Mouse (Mus musculus) forebrain, embryonic 12.5 days (tissue): Measurements from ENCODE around the gene Guca1b. TPM values are rescaled to one million over a fixed set of nuclear protein-coding genes. Genes with fewer than 3 reads are reported as not detected.
"Not testable (repeated sequence)": the region's sequence is repeated elsewhere in the genome, so short reads cannot be mapped to it uniquely, and the experiment has no call there.

Experiments used
- ATAC-seq: fragments of 200-750 bp; cut with Nextera tagmentation; 2 replicates; pipeline ENCODE4 v1.8.0; 2017; ENCODE audit warnings: moderate TSS enrichment; ENCODE audit not compliant: low FRiP score
- H3K27ac ChIP-seq: fragments of 300-500 bp; sonication (generic); 2 replicates; pipeline ENCODE4 v1.5.1; 2016; ENCODE audit warnings: mild to moderate bottlenecking
- H3K27me3 ChIP-seq: fragments of 300-500 bp; sonication (generic); 2 replicates; pipeline ENCODE4 v1.6.1; 2016; ENCODE audit warnings: mild to moderate bottlenecking
- H3K36me3 ChIP-seq: fragments of 300-500 bp; sonication (generic); replicated peaks from 2 replicates; pipeline ENCODE4 v1.6.1; 2016; ENCODE audit warnings: mild to moderate bottlenecking
- H3K4me1 ChIP-seq: fragments of 300-500 bp; sonication (generic); 2 replicates; pipeline ENCODE4 v1.6.1; 2016
- H3K4me2 ChIP-seq: fragments of 300-500 bp; sonication (generic); 2 replicates; pipeline ENCODE4 v1.6.1; 2016; ENCODE audit warnings: mild to moderate bottlenecking, moderate library complexity
- H3K4me3 ChIP-seq: fragments of 300-500 bp; sonication (generic); replicated peaks from 2 replicates; pipeline ENCODE4 v1.5.1; 2016; ENCODE audit warnings: mild to moderate bottlenecking
- H3K9ac ChIP-seq: fragments of 300-500 bp; sonication (generic); 2 replicates; pipeline ENCODE4 v1.6.1; 2016; ENCODE audit warnings: mild to moderate bottlenecking
- H3K9me3 ChIP-seq: fragments of 300-500 bp; sonication (generic); 2 replicates; pipeline ENCODE4 v1.6.1; 2016
- WGBS: fragments of 180-500 bp; shearing (Covaris S2); methylation state at CpG from one replicate; pipeline ENCODE4 v1.1.7; 2016; 5-methylcytosine and 5-hydroxymethylcytosine counted together
- polyA plus RNA-seq: library from polyadenylated mRNA; unstranded; fragments of >200 nt; fragmentation: Nextera tagmentation; extraction: Ambion mirVana; gene quantifications from 2 replicates; pipeline ENCODE4 v1.2.1, GENCODE M21; 2016

Gene Guca1b
- polyA plus RNA-seq, 1 experiment from 2014 or later: 0.68 TPM

DNA sequence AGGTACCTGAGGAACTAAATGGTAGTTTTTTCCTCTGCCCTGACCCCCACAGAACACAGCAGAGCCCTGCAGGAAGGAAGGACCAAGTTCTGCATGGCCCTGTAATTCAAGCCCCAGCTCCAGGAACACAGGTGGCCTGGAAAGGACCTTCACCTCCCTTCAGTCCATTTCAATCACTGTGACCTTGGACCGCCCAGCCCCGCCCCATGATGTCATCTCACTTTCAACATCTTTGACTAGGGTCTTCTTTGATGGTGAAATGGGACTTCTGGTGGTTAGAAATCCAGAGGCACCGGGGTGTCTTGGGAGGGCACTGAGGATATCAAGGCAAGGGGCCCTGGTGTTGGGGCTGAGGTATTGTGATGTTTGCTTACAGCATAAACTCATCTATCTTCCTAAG is 36.4 kb downstream of the Guca1b start:
- 84% methylated on average over 3 of the region's 3 CpGs for WGBS

GRCm38 (mm10) chr17:47422616-47423015 is 37.4 kb downstream of the Guca1b start:
- H3K4me2 ChIP-seq, H3K27me3 ChIP-seq, H3K27ac ChIP-seq, H3K9ac ChIP-seq, H3K4me3 ChIP-seq, H3K4me1 ChIP-seq, H3K9me3 ChIP-seq, ATAC-seq, H3K36me3 ChIP-seq: not testable (repeated sequence)
- WGBS: 91% methylated on average over 1 of the region's 1 CpGs

More for the DNA sequence above, 36.4 kb downstream of the Guca1b start:
- H3K4me3 ChIP-seq: no peak overlapping the region
- H3K4me2 ChIP-seq: no peak overlapping the region
- H3K27me3 ChIP-seq: 0 out of 2 replicates have a peak, but pooled peaks cover 3% of the 10 kb centered on the region
- H3K9me3 ChIP-seq: no peaks in the 10 kb centered on the region
- no peaks in the 10 kb centered on the region for H3K36me3 ChIP-seq
- no peak overlapping the region for H3K27ac ChIP-seq
- no peaks in the 10 kb centered on the region for H3K4me1 ChIP-seq
- no peak overlapping the region for H3K9ac ChIP-seq
- no peak for ATAC-seq

DNA sequence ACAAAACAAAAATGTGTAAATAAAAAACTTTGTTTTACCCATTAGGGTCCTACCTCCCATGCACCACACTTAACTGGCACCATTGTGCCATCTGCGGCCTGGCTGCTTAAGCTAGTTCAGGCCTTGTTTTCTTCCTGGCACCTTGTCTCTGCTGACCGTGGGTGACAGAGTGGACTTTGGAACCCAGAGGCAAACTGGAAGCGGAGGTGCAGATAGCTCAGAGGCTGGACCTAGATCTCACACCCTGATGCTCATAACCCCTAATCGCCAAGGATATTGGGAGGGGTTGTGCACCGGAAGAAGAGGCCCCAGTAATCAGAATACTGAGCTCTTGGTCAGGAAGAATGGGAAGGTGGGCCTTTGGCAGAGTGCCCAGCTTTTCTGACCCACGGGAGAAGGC is 39.0 kb downstream of the Guca1b start:
- Histone ChIP-seq H3K4me1 (peaks cover 10% of the 10 kb centered on the region), H3K36me3 (no peaks in the 10 kb centered on the region), H3K9me3 (no peaks in the 10 kb centered on the region), H3K4me2 (no peak overlapping the region), H3K9ac (no peak overlapping the region), H3K27me3 (0 out of 2 replicates have a peak, but pooled peaks cover 6% of the 10 kb centered on the region), H3K4me3 (no peak overlapping the region), H3K27ac (no peak overlapping the region)
- 81% methylated on average over 6 of the region's 6 CpGs for WGBS
- no peak for ATAC-seq

DNA sequence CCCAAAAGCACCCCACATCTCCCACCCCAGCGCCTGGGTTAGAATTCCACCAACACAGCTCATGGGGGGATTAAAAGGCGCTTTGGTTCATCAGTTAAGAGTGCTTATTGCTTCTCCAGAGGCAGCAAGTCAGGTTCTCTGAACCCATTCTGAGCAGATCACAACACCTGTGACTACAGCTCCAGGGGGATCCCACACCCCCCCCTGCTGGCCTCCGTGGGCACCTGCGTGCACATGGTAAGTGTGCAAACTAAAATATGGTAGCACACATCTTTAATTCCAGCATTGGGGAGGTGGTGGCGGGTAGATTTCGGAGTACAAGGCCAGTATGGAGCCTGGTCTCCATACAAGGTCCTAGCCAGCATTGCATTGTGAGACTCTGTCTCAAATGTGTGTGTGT is 42.1 kb downstream of the Guca1b start:
- Histone ChIP-seq H3K9ac (no peak overlapping the region), H3K9me3 (no peaks in the 10 kb centered on the region), H3K27ac (no peak overlapping the region), H3K36me3 (no peaks in the 10 kb centered on the region), H3K27me3 (peaks cover 22% of the 10 kb centered on the region; the same call in 1 of the 2 replicates), H3K4me2 (no peak overlapping the region), H3K4me1 (peaks cover 10% of the 10 kb centered on the region), H3K4me3 (no peak overlapping the region)
- ATAC-seq: no peak
- WGBS: 67% methylated on average over 6 of the region's 6 CpGs

DNA sequence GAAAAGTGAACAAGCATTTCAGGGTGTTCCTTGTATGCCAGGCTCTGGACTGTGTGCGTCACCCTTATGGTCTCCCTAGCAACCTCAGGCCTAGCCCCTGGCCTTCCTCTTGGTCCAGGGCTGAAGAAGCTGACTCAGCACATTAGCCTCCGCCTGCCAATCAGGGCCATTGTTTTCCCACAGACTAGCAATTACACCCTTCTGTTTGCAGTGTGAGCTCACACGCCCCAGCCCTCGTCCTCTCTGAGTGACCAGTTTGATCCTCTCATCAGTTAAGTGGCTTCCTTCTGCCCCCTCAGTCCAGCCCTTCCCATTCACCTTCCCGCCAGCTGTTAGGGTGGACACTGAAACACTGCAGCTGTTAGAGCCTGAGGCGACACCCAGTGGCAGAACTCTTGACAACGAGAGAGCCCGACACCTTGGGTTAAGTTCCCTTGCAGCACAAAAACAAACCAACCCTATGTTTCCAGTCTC is 43.7 kb downstream of the Guca1b start:
- 0 out of 2 replicates have a peak overlapping the region, but pooled peaks have one; percentile 19 for H3K27ac ChIP-seq

DNA sequence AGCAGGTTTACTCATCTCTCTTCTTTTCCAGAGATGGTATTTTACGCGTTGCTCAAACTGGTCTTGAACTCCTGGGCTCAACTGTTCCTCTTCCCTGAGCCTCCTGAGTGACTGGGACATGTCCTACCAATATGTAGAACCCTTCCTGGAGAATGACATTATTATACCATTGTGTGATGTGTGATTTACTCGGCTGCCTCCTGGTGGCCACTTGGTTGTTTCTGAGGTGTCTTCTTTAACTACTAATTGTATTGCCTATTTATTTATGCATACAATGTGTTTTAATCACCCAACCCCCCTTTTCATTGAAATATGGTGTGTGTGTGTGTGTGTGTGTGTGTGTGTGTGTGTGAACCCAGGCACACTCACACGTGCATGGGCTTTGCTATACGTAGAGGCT is 45.6 kb downstream of the Guca1b start:
- WGBS: 61% methylated on average over 5 of the region's 5 CpGs
- Histone ChIP-seq H3K4me2 (no peak overlapping the region), H3K4me1 (peaks cover 10% of the 10 kb centered on the region), H3K27me3 (peaks cover 38% of the 10 kb centered on the region), H3K9me3 (no peaks in the 10 kb centered on the region), H3K9ac (no peak overlapping the region), H3K4me3 (no peak overlapping the region), H3K36me3 (no peaks in the 10 kb centered on the region), H3K27ac (no peak overlapping the region)
- ATAC-seq: no peak

More for the DNA sequence above, 43.7 kb downstream of the Guca1b start:
- Histone ChIP-seq H3K4me1 (peaks cover 10% of the 10 kb centered on the region), H3K4me3 (no peak overlapping the region; the same call in 1 of the 2 replicates), H3K9me3 (no peaks in the 10 kb centered on the region), H3K36me3 (no peaks in the 10 kb centered on the region), H3K9ac (no peak overlapping the region), H3K4me2 (peak overlapping the region; percentile 24), H3K27me3 (peaks cover 28% of the 10 kb centered on the region; the same call in 1 of the 2 replicates)
- WGBS: 6% methylated on average over 8 of the region's 8 CpGs
- ATAC-seq: peak; percentile 67; the same call in 1 of the 2 replicates

GRCm38 (mm10) chr17:47436156-47436906 is 51.1 kb downstream of the Guca1b start, which contains the start of gene AI661453:
TSS of gene AI661453 (plus strand) at chr17:47436615.
- no peak for ATAC-seq
- no peak within 1 kb of the TSS for H3K27ac ChIP-seq
- H3K27me3 ChIP-seq: peaks cover 70% of the 10 kb centered on the region

GRCm38 (mm10) chr17:47436907-47437547 is 51.8 kb downstream of the Guca1b start, which contains the start of gene 1700001C19Rik:
TSS of gene 1700001C19Rik (minus strand) at chr17:47437376.
- Histone ChIP-seq H3K4me1 (peaks cover 28% of the 10 kb centered on the region), H3K4me3 (peak within 1 kb of the TSS; percentile 34), H3K9me3 (no peaks in the 10 kb centered on the region), H3K27me3 (peaks cover 70% of the 10 kb centered on the region), H3K27ac (no peak within 1 kb of the TSS), H3K4me2 (peak within 1 kb of the TSS; percentile 53), H3K36me3 (no peaks in the 10 kb centered on the region), H3K9ac (peak within 1 kb of the TSS; percentile 9; the same call in 1 of the 2 replicates)
- ATAC-seq: no peak
- WGBS: 3% methylated on average over 25 of the region's 25 CpGs

More at GRCm38 (mm10) chr17:47436156-47436906, 51.1 kb downstream of the Guca1b start, which contains the start of gene AI661453:
- WGBS: 2% methylated on average over 44 of the region's 45 CpGs
- peak within 1 kb of the TSS; percentile 53 for H3K4me2 ChIP-seq
- H3K36me3 ChIP-seq: no peaks in the 10 kb centered on the region
- H3K9me3 ChIP-seq: no peaks in the 10 kb centered on the region
- H3K4me3 ChIP-seq: peak within 1 kb of the TSS; percentile 34
- peaks cover 21% of the 10 kb centered on the region for H3K4me1 ChIP-seq
- peak within 1 kb of the TSS; percentile 9; the same call in 1 of the 2 replicates for H3K9ac ChIP-seq

DNA sequence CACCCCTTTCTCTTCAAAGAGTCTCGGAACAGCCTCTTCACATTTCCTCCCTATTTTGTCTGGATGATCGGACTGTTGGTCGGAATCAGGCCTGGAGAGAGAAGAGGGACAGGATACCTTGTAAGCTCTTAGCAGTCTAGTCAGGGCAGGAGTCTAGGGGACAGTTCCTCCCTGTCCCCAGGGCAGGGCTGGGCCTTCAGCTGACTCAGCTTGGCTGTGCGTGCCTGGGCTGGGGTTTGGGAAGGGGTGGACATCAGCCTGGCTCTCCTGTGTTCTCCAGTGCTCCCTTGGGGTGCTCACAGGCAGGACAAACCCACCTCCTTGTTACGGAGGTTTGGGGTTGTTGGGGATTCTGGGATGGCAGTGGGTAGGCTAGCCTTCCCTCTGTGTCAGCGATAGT is 53.4 kb downstream of the Guca1b start:
- Histone ChIP-seq H3K9me3 (no peaks in the 10 kb centered on the region), H3K27ac (no peak overlapping the region), H3K36me3 (no peaks in the 10 kb centered on the region), H3K4me1 (peaks cover 28% of the 10 kb centered on the region), H3K27me3 (peaks cover 67% of the 10 kb centered on the region), H3K4me3 (no peak overlapping the region), H3K9ac (no peak overlapping the region), H3K4me2 (no peak overlapping the region)
- no peak for ATAC-seq
- 56% methylated on average over 6 of the region's 6 CpGs for WGBS

GRCm38 (mm10) chr17:47439396-47440028 is 54.3 kb downstream of the Guca1b start:
- Histone ChIP-seq H3K27ac (no peak overlapping the region), H3K4me2 (no peak overlapping the region), H3K4me1 (peaks cover 28% of the 10 kb centered on the region), H3K4me3 (no peak overlapping the region), H3K27me3 (peaks cover 64% of the 10 kb centered on the region), H3K36me3 (no peaks in the 10 kb centered on the region), H3K9me3 (no peaks in the 10 kb centered on the region), H3K9ac (no peak overlapping the region)
- no peak for ATAC-seq
- WGBS: 49% methylated on average over 9 of the region's 9 CpGs

GRCm38 (mm10) chr17:47440359-47440890 is 55.2 kb downstream of the Guca1b start:
- WGBS: 5% methylated on average over 9 of the region's 9 CpGs
- H3K27me3 ChIP-seq: peaks cover 56% of the 10 kb centered on the region
- H3K36me3 ChIP-seq: no peaks in the 10 kb centered on the region
- H3K9me3 ChIP-seq: no peaks in the 10 kb centered on the region
- no peak overlapping the region for H3K4me3 ChIP-seq
- H3K27ac ChIP-seq: no peak overlapping the region
- no peak overlapping the region for H3K4me2 ChIP-seq
- peaks cover 28% of the 10 kb centered on the region for H3K4me1 ChIP-seq
- ATAC-seq: 0 out of 2 replicates have a peak, but pooled peaks have one; percentile 11
- no peak overlapping the region for H3K9ac ChIP-seq
